Mouse (Mus musculus) hindbrain, embryonic 14.5 days (tissue): ENCODE measurements around the gene Incenp. TPM values are rescaled to one million over a fixed set of nuclear protein-coding genes. Genes with fewer than 3 reads are reported as not detected.
"Not testable (repeated sequence)": the region's sequence is repeated elsewhere in the genome, so short reads cannot be mapped to it uniquely, and the experiment has no call there.

ENCODE experiments used
- ATAC-seq: fragments of 200-750 bp; cut with Nextera tagmentation; 2 replicates; pipeline ENCODE4 v1.8.0; 2017; ENCODE audit warnings: moderate number of reproducible peaks, mild to moderate bottlenecking, moderate TSS enrichment, moderate library complexity; ENCODE audit not compliant: low FRiP score
- DNase-seq: peaks from one replicate; pipeline ENCODE4 v3.0.0-alpha.2; 2015; ENCODE audit warnings: low spot score
- H3K27ac ChIP-seq: fragments of 300-500 bp; sonication (generic); 2 replicates; pipeline ENCODE4 v1.5.1; 2014; ENCODE audit warnings: mild to moderate bottlenecking, moderate library complexity
- H3K27me3 ChIP-seq: fragments of 300-500 bp; sonication (generic); 2 replicates; pipeline ENCODE4 v1.6.1; 2014; ENCODE audit warnings: mild to moderate bottlenecking, low read length, mixed read lengths; ENCODE audit not compliant: control insufficient read depth, insufficient read depth
- H3K36me3 ChIP-seq: fragments of 300-500 bp; sonication (generic); replicated peaks from 2 replicates; pipeline ENCODE4 v1.6.1; 2014; ENCODE audit not compliant: control insufficient read depth, insufficient read depth
- H3K4me1 ChIP-seq: fragments of 300-500 bp; sonication (generic); replicated peaks from 2 replicates; pipeline ENCODE4 v1.6.1; 2014; ENCODE audit warnings: antibody characterized with exemption, low read length, mixed read lengths; ENCODE audit not compliant: control insufficient read depth, insufficient read depth
- H3K4me2 ChIP-seq: fragments of 300-500 bp; sonication (generic); replicated peaks from 2 replicates; pipeline ENCODE4 v1.6.1; 2014; ENCODE audit warnings: mild to moderate bottlenecking, moderate library complexity
- H3K4me3 ChIP-seq: fragments of 300-500 bp; sonication (generic); replicated peaks from 2 replicates; pipeline ENCODE4 v1.5.1; 2014; ENCODE audit warnings: mild to moderate bottlenecking, low read length
- H3K9ac ChIP-seq: fragments of 300-500 bp; sonication (generic); 2 replicates; pipeline ENCODE4 v1.6.1; 2014
- H3K9me3 ChIP-seq: fragments of 300-500 bp; sonication (generic); 2 replicates; pipeline ENCODE4 v1.6.1; 2016; ENCODE audit warnings: low read length; ENCODE audit not compliant: control insufficient read depth
- WGBS: fragments of 180-500 bp; shearing (Covaris S2); extraction: QIAGEN DNeasy Blood & Tissue Kit; methylation state at CpG from one replicate; pipeline ENCODE4 v1.1.7; 2014; 5-methylcytosine and 5-hydroxymethylcytosine counted together
- polyA plus RNA-seq: library from polyadenylated mRNA; unstranded; fragments of >200 nt; fragmentation: Nextera tagmentation; extraction: Ambion mirVana; gene quantifications from 2 replicates; pipeline ENCODE4 v1.2.1, GENCODE M21; 2014

The Incenp gene
- polyA plus RNA-seq, 1 experiment from 2014 or later, result 18.9 TPM

- peaks cover 20% of the 10 kb centered on the region for H3K4me1 ChIP-seq
- whole genome bisulfite sequencing, result 94% methylated on average over 2 of the region's 2 CpGs
- H3K9me3 ChIP-seq, H3K36me3 ChIP-seq, H3K27ac ChIP-seq, H3K9ac ChIP-seq, ATAC-seq, DNase-seq, H3K4me2 ChIP-seq, H3K27me3 ChIP-seq: not testable (repeated sequence)
- peak overlapping the region; percentile 84; the same call in 1 of the 2 replicates for H3K4me3 ChIP-seq
Observed at GRCm38 (mm10) chr19:9900696-9901095, 1.3 kb upstream of the Incenp start.

DNA sequence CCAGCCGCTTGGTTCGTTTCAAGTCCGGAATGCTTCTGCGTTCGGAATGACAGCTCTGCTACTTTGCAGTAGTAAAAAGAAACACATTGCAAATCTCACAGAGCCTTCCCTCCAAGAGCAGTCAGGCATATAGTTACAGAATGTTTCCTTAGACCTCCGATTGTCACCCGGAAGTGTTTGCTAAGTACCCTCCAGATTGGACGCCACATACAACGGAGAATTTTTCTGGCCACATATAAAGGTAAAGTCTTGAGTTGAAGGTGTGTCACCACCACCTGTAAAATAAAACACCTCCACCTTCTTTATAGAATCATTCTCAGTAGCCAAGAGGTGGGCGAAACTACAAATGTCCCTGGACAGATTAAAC is 412 bp upstream of the Incenp start:
- Histone ChIP-seq H3K4me1 (peaks cover 20% of the 10 kb centered on the region), H3K9ac (peak overlapping the region; percentile 56), H3K27me3 (no peaks in the 10 kb centered on the region), H3K27ac (peak overlapping the region; percentile 87), H3K36me3 (peaks cover 6% of the 10 kb centered on the region; the same call in 1 of the 2 replicates), H3K4me2 (peak overlapping the region; percentile 83), H3K4me3 (peak overlapping the region; percentile 84), H3K9me3 (no peaks in the 10 kb centered on the region)
- ATAC-seq (peak; percentile 86), DNase-seq (no peak)
- 8% methylated on average over 10 of the region's 10 CpGs for WGBS

DNA sequence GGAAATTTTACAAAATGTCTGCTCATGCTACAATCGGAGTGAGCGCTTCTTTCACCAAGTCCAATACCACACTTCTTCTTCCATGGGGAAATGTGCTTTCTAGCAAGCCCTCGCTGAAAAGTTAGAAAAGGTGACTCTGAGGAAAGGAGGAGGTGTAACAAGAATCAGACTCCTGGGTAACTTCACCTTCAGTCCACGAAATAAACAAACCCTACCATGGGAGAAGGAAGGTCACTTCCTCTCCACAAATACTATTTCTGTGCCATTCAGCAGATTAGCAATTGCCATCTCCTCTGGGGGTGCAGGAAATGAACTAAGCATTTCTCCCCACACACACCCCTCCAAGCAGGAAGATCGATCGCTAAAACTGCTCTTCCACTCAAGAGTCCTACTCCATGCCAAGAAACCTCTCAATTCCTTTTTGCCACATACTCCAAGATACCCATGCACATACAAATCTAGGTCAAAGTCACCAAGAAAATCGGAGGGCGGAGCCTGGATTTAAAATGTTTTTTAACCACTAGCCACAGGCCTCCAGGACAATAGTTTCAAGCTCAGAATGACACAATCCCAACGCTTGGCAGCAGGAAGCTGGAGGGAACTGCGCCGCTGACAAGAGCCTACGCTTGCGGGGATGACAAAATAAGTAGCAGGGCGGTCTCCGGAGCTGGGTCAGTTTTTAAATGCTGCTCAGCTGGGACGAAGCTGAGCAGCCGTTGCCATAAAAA is 848 bp downstream of the Incenp start:
- 11% methylated on average over 17 of the region's 17 CpGs for WGBS
- H3K4me2 ChIP-seq, result peak overlapping the region; percentile 83
- H3K9me3 ChIP-seq, result no peaks in the 10 kb centered on the region
- H3K4me3 ChIP-seq, result peak overlapping the region; percentile 84
- H3K9ac ChIP-seq, result peak overlapping the region; percentile 72
- H3K36me3 ChIP-seq, result peaks cover 15% of the 10 kb centered on the region
- H3K27ac ChIP-seq, result peak overlapping the region; percentile 34; the same call in 1 of the 2 replicates
- DNase-seq (no peak), ATAC-seq (no peak)
- no peaks in the 10 kb centered on the region for H3K27me3 ChIP-seq
- peaks cover 20% of the 10 kb centered on the region for H3K4me1 ChIP-seq

DNA sequence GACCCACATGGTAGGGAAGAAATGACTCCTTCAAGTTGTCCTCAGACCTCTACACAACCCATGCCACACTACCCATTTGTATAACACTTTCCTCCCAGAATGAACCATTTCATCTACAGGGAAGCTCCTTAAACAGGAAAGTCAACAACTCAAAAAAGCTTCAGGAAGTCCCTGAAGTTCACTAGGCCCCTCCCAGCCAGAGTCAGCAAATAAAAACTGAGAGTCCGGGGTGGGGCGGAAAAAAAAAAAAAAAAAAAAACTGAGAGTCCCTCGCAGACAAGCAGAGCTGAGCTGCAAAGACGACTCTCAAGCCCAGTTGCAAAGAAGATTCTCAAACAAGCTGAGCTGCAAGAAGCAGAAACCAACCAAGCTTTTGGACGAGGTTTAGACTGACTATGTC is 3.3 kb downstream of the Incenp start:
- 84% methylated on average over 5 of the region's 5 CpGs for WGBS
- Histone ChIP-seq H3K27ac (no peak overlapping the region), H3K4me2 (no peak overlapping the region), H3K9ac (no peak overlapping the region), H3K9me3 (no peaks in the 10 kb centered on the region), H3K27me3 (no peaks in the 10 kb centered on the region), H3K36me3 (peaks cover 40% of the 10 kb centered on the region), H3K4me1 (peaks cover 20% of the 10 kb centered on the region), H3K4me3 (no peak overlapping the region)
- no peak for ATAC-seq
- DNase-seq, result no peak

- Histone ChIP-seq H3K27me3 (no peaks in the 10 kb centered on the region), H3K9ac (no peak overlapping the region), H3K4me2 (no peak overlapping the region), H3K4me3 (no peak overlapping the region), H3K4me1 (no peaks in the 10 kb centered on the region), H3K27ac (no peak overlapping the region), H3K36me3 (peaks cover 63% of the 10 kb centered on the region), H3K9me3 (no peaks in the 10 kb centered on the region)
- DNase-seq (no peak), ATAC-seq (no peak)
- 86% methylated on average over 8 of the region's 8 CpGs for WGBS
Observed at GRCm38 (mm10) chr19:9886771-9887170, 12.6 kb downstream of the Incenp start.

DNA sequence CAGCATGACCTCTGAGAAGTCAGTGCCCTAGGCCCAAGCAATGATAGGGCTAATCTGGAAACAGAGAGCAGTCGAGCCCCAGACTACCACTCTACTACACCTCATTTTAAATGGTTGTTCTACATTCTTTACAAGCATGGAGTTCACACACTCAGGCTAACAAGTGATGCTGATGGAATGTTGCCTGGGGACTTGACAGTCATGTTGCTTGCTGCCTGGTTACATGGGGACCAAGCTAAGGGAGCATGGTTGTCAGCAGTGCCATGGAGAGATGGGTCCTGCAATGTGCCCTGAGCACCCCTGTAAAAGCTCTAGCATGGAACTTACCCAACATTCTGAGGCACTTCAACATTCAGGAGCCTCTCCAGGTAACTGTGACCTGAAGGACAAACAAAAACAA is 13.0 kb downstream of the Incenp start:
- Histone ChIP-seq H3K36me3 (peaks cover 59% of the 10 kb centered on the region), H3K4me3 (no peak overlapping the region), H3K9me3 (no peaks in the 10 kb centered on the region), H3K27ac (no peak overlapping the region), H3K4me1 (no peaks in the 10 kb centered on the region), H3K4me2 (no peak overlapping the region), H3K27me3 (no peaks in the 10 kb centered on the region), H3K9ac (no peak overlapping the region)
- DNase-seq, result no peak
- no peak for ATAC-seq
- WGBS, result 92% methylated on average over 1 of the region's 1 CpGs

DNA sequence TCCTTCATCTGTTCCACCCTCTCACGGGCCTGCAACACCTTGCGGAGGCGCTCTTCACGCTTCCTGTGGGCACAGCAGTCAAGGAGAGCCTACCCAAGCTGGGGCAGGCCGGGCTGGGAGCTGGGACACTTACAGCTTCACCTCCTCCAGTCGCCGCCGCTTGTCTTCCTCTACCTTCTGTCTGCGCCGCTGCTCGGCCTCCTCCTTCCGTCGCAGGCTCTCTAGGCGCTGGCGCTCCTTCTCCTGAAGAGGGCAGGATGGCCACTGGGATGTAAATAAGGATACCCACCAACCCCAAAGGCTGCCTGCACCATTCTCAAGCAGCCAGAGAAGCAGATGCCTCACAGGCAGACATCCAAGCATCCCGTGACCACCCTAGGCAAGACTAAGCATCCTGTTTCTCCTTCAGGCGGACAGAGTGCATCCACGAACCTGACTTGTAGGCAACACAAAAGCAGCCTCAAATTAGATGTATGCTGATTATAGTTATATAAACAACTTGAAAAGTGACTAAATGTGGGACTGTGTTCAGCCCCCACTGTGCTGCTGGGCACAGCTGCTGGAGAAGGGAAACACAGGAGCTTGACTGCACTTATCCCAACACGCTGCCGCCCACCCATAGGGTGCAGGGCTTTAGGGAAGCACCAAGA is 21.0 kb downstream of the Incenp start:
- no peak overlapping the region for H3K27ac ChIP-seq
- DNase-seq (no peak), ATAC-seq (no peak)
- H3K9me3 ChIP-seq, result no peaks in the 10 kb centered on the region
- no peak overlapping the region for H3K4me3 ChIP-seq
- H3K36me3 ChIP-seq, result peaks cover 71% of the 10 kb centered on the region
- H3K4me1 ChIP-seq, result no peaks in the 10 kb centered on the region
- 94% methylated on average over 20 of the region's 20 CpGs for WGBS
- no peaks in the 10 kb centered on the region for H3K27me3 ChIP-seq
- no peak overlapping the region for H3K9ac ChIP-seq
- no peak overlapping the region for H3K4me2 ChIP-seq

- H3K4me3 ChIP-seq, result no peak overlapping the region
- no peak for DNase-seq
- no peaks in the 10 kb centered on the region for H3K4me1 ChIP-seq
- H3K27ac ChIP-seq, result no peak overlapping the region
- H3K36me3 ChIP-seq, result 0 out of 2 replicates have a peak, but pooled peaks cover 3% of the 10 kb centered on the region
- no peaks in the 10 kb centered on the region for H3K27me3 ChIP-seq
- H3K4me2 ChIP-seq, result no peak overlapping the region
- H3K9me3 ChIP-seq, result no peaks in the 10 kb centered on the region
- no peak for ATAC-seq
- H3K9ac ChIP-seq, result no peak overlapping the region
Observed at GRCm38 (mm10) chr19:9865466-9865865, 33.9 kb downstream of the Incenp start.

GRCm38 (mm10) chr19:9864856-9865255 is 34.5 kb downstream of the Incenp start:
- no peaks in the 10 kb centered on the region for H3K4me1 ChIP-seq
- H3K9me3 ChIP-seq, result no peaks in the 10 kb centered on the region
- no peaks in the 10 kb centered on the region for H3K27me3 ChIP-seq
- WGBS, result 84% methylated on average over 1 of the region's 1 CpGs
- H3K36me3 ChIP-seq, result no peaks in the 10 kb centered on the region
- ATAC-seq, result no peak
- H3K4me3 ChIP-seq, result no peak overlapping the region
- DNase-seq, result no peak
- H3K9ac ChIP-seq, result no peak overlapping the region
- no peak overlapping the region for H3K4me2 ChIP-seq
- H3K27ac ChIP-seq, result no peak overlapping the region
